Mouse (Mus musculus): ENCODE data around the gene Ror2. TPM values are rescaled to one million over a fixed set of nuclear protein-coding genes. Genes with fewer than 3 reads are reported as not detected.

Gene Ror2
- polyA plus RNA-seq, 1 experiment from 2014 or later: 24.0 TPM

- no peak overlapping the region for H3K27ac ChIP-seq (replicated peaks)
- peaks cover 20% of the 10 kb centered on the region for H3K4me1 ChIP-seq
- no peaks in the 10 kb centered on the region for H3K36me3 ChIP-seq
- H3K27me3 ChIP-seq: 0 out of 2 replicates have a peak, but pooled peaks cover 5% of the 10 kb centered on the region
- no peak for ATAC-seq (ENCODE audit: insufficient number of reproducible peaks, low FRiP score, low TSS enrichment, low read depth)
- H3K4me2 ChIP-seq (replicated peaks): no peak overlapping the region
- H3K9ac ChIP-seq: no peak overlapping the region
- WGBS: 78% methylated on average over 5 of the region's 5 CpGs
- no peak overlapping the region for H3K4me3 ChIP-seq (replicated peaks)
- no peaks in the 10 kb centered on the region for H3K9me3 ChIP-seq (replicated peaks)
Observed at GRCm38 (mm10) chr13:53306836-53307235, 20.9 kb upstream of the Ror2 start.

GRCm38 (mm10) chr13:53305256-53305655 is 19.3 kb upstream of the Ror2 start:
- Histone ChIP-seq H3K9ac (no peak overlapping the region), H3K4me2 (replicated peaks) (no peak overlapping the region), H3K36me3 (no peaks in the 10 kb centered on the region), H3K4me3 (replicated peaks) (no peak overlapping the region), H3K9me3 (replicated peaks) (no peaks in the 10 kb centered on the region), H3K27me3 (0 out of 2 replicates have a peak, but pooled peaks cover 6% of the 10 kb centered on the region), H3K4me1 (peaks cover 15% of the 10 kb centered on the region), H3K27ac (replicated peaks) (no peak overlapping the region)
- WGBS: 82% methylated on average over 8 of the region's 8 CpGs
- ATAC-seq (ENCODE audit: insufficient number of reproducible peaks, low FRiP score, low TSS enrichment, low read depth): no peak

GRCm38 (mm10) chr13:53302688-53303087 is 16.8 kb upstream of the Ror2 start:
- peaks cover 8% of the 10 kb centered on the region for H3K4me1 ChIP-seq
- H3K36me3 ChIP-seq: no peaks in the 10 kb centered on the region
- 91% methylated on average over 10 of the region's 10 CpGs for WGBS
- no peak overlapping the region for H3K4me3 ChIP-seq (replicated peaks)
- H3K27me3 ChIP-seq: 0 out of 2 replicates have a peak, but pooled peaks cover 6% of the 10 kb centered on the region
- no peak for ATAC-seq (ENCODE audit: insufficient number of reproducible peaks, low FRiP score, low TSS enrichment, low read depth)
- no peaks in the 10 kb centered on the region for H3K9me3 ChIP-seq (replicated peaks)
- H3K9ac ChIP-seq: no peak overlapping the region
- no peak overlapping the region for H3K4me2 ChIP-seq (replicated peaks)
- H3K27ac ChIP-seq (replicated peaks): no peak overlapping the region

- WGBS: 53% methylated on average over 12 of the region's 12 CpGs
- Histone ChIP-seq H3K9ac (no peak overlapping the region), H3K4me2 (replicated peaks) (no peak overlapping the region), H3K4me3 (replicated peaks) (no peak overlapping the region), H3K27ac (replicated peaks) (no peak overlapping the region), H3K9me3 (replicated peaks) (no peaks in the 10 kb centered on the region), H3K36me3 (no peaks in the 10 kb centered on the region), H3K4me1 (peaks cover 13% of the 10 kb centered on the region), H3K27me3 (no peaks in the 10 kb centered on the region)
- ATAC-seq (ENCODE audit: insufficient number of reproducible peaks, low FRiP score, low TSS enrichment, low read depth): no peak
Observed at GRCm38 (mm10) chr13:53293065-53293464, 7.1 kb upstream of the Ror2 start.

GRCm38 (mm10) chr13:53292244-53292643 is 6.3 kb upstream of the Ror2 start:
- Histone ChIP-seq H3K9me3 (replicated peaks) (no peaks in the 10 kb centered on the region), H3K4me2 (replicated peaks) (no peak overlapping the region), H3K36me3 (no peaks in the 10 kb centered on the region), H3K27me3 (no peaks in the 10 kb centered on the region), H3K4me1 (peaks cover 5% of the 10 kb centered on the region; the same call in 1 of the 2 replicates), H3K9ac (no peak overlapping the region), H3K27ac (replicated peaks) (no peak overlapping the region), H3K4me3 (replicated peaks) (no peak overlapping the region)
- no peak for ATAC-seq (ENCODE audit: insufficient number of reproducible peaks, low FRiP score, low TSS enrichment, low read depth)
- 36% methylated on average over 3 of the region's 3 CpGs for WGBS

- ATAC-seq (ENCODE audit: insufficient number of reproducible peaks, low FRiP score, low TSS enrichment, low read depth): peak; percentile 31; the same call in 1 of the 2 replicates
- Histone ChIP-seq H3K36me3 (no peaks in the 10 kb centered on the region), H3K9me3 (replicated peaks) (no peaks in the 10 kb centered on the region), H3K27ac (replicated peaks) (peak overlapping the region; percentile 82), H3K9ac (peak overlapping the region; percentile 79), H3K27me3 (peaks cover 4% of the 10 kb centered on the region; the same call in 1 of the 2 replicates), H3K4me3 (replicated peaks) (peak overlapping the region; percentile 66), H3K4me1 (peaks cover 37% of the 10 kb centered on the region), H3K4me2 (replicated peaks) (peak overlapping the region; percentile 59)
- WGBS: under 1% methylated on average over 35 of the region's 35 CpGs
Observed at GRCm38 (mm10) chr13:53285261-53285755, 616 bp downstream of the Ror2 start.

- peak overlapping the region; percentile 82 for H3K27ac ChIP-seq (replicated peaks)
- peak overlapping the region; percentile 59 for H3K4me2 ChIP-seq (replicated peaks)
- WGBS: 5% methylated on average over 17 of the region's 17 CpGs
- no peaks in the 10 kb centered on the region for H3K36me3 ChIP-seq
- H3K4me3 ChIP-seq (replicated peaks): peak overlapping the region; percentile 66
- ATAC-seq (ENCODE audit: insufficient number of reproducible peaks, low FRiP score, low TSS enrichment, low read depth): no peak
- peak overlapping the region; percentile 79 for H3K9ac ChIP-seq
- H3K4me1 ChIP-seq: peaks cover 37% of the 10 kb centered on the region
- no peaks in the 10 kb centered on the region for H3K9me3 ChIP-seq (replicated peaks)
- H3K27me3 ChIP-seq: peaks cover 4% of the 10 kb centered on the region; the same call in 1 of the 2 replicates
Observed at GRCm38 (mm10) chr13:53284740-53285191, 1.2 kb downstream of the Ror2 start.

- Histone ChIP-seq H3K4me2 (replicated peaks) (peak overlapping the region; percentile 59), H3K27ac (replicated peaks) (peak overlapping the region; percentile 79; the same call in 1 of the 2 replicates), H3K4me1 (peaks cover 56% of the 10 kb centered on the region), H3K9ac (no peak overlapping the region), H3K9me3 (replicated peaks) (no peaks in the 10 kb centered on the region), H3K27me3 (peaks cover 4% of the 10 kb centered on the region; the same call in 1 of the 2 replicates), H3K36me3 (no peaks in the 10 kb centered on the region), H3K4me3 (replicated peaks) (no peak overlapping the region)
- 25% methylated on average over 11 of the region's 11 CpGs for WGBS
- no peak for ATAC-seq (ENCODE audit: insufficient number of reproducible peaks, low FRiP score, low TSS enrichment, low read depth)
Observed at GRCm38 (mm10) chr13:53281604-53282396, 4.1 kb downstream of the Ror2 start.

- WGBS: 64% methylated on average over 10 of the region's 10 CpGs
- Histone ChIP-seq H3K4me2 (replicated peaks) (no peak overlapping the region), H3K9me3 (replicated peaks) (no peaks in the 10 kb centered on the region), H3K27ac (replicated peaks) (no peak overlapping the region), H3K36me3 (no peaks in the 10 kb centered on the region), H3K27me3 (no peaks in the 10 kb centered on the region), H3K9ac (no peak overlapping the region), H3K4me1 (peaks cover 63% of the 10 kb centered on the region), H3K4me3 (replicated peaks) (no peak overlapping the region)
- ATAC-seq (ENCODE audit: insufficient number of reproducible peaks, low FRiP score, low TSS enrichment, low read depth): no peak; the same call in 1 of the 2 replicates
Observed at GRCm38 (mm10) chr13:53278908-53279307, 7.0 kb downstream of the Ror2 start.

- H3K36me3 ChIP-seq: no peaks in the 10 kb centered on the region
- H3K4me1 ChIP-seq: peaks cover 43% of the 10 kb centered on the region
- no peak overlapping the region for H3K27ac ChIP-seq (replicated peaks)
- ATAC-seq (ENCODE audit: insufficient number of reproducible peaks, low FRiP score, low TSS enrichment, low read depth): no peak
- no peaks in the 10 kb centered on the region for H3K27me3 ChIP-seq
- H3K9ac ChIP-seq: no peak overlapping the region
- no peak overlapping the region for H3K4me3 ChIP-seq (replicated peaks)
- no peaks in the 10 kb centered on the region for H3K9me3 ChIP-seq (replicated peaks)
- no peak overlapping the region for H3K4me2 ChIP-seq (replicated peaks)
- 72% methylated on average over 7 of the region's 7 CpGs for WGBS
Observed at GRCm38 (mm10) chr13:53276381-53276780, 9.5 kb downstream of the Ror2 start.

GRCm38 (mm10) chr13:53275778-53276177 is 10.1 kb downstream of the Ror2 start:
- H3K27ac ChIP-seq (replicated peaks): no peak overlapping the region
- H3K27me3 ChIP-seq: no peaks in the 10 kb centered on the region
- H3K36me3 ChIP-seq: no peaks in the 10 kb centered on the region
- ATAC-seq (ENCODE audit: insufficient number of reproducible peaks, low FRiP score, low TSS enrichment, low read depth): no peak
- no peak overlapping the region for H3K4me3 ChIP-seq (replicated peaks)
- no peaks in the 10 kb centered on the region for H3K9me3 ChIP-seq (replicated peaks)
- peaks cover 37% of the 10 kb centered on the region for H3K4me1 ChIP-seq
- H3K4me2 ChIP-seq (replicated peaks): no peak overlapping the region
- 49% methylated on average over 8 of the region's 8 CpGs for WGBS
- H3K9ac ChIP-seq: no peak overlapping the region

All from embryonic facial prominence, embryonic 15.5 days (tissue).